Mouse (Mus musculus) frontal cortex, postnatal 14 days (tissue): Measurements from ENCODE around the gene Atp5g1.
"Not testable (repeated sequence)": the region's sequence is repeated elsewhere in the genome, so short reads cannot be mapped to it uniquely, and the experiment has no call there.

ENCODE experiments used
- DNase-seq, 2 experiments: peaks; one replicate each; pipeline ENCODE4 v3.0.0; 2022; ENCODE audit warnings: low spot score in 2 of 2

Gene Atp5g1

GRCm38 (mm10) chr11:96075509-96076220 lies at the start of gene Atp5g1:
Atp5g1 (minus strand) TSS chr11:96075670.
- peak; percentile 98 to 100 for DNase-seq

- DNase-seq = no peak
These were observed 48.8 kb upstream of the Atp5g1 start for GRCm38 (mm10) chr11:96124052-96124914.

- not testable (repeated sequence) for DNase-seq
These were observed 47.3 kb upstream of the Atp5g1 start for GRCm38 (mm10) chr11:96122806-96123205.

- no peak for DNase-seq
These were observed 43.9 kb upstream of the Atp5g1 start for GRCm38 (mm10) chr11:96119401-96119800.

GRCm38 (mm10) chr11:96116925-96117324 lies 41.5 kb upstream of the Atp5g1 start:
- not testable (repeated sequence) for DNase-seq

- DNase-seq = no peak
These were observed 40.6 kb upstream of the Atp5g1 start for GRCm38 (mm10) chr11:96116116-96116515.

GRCm38 (mm10) chr11:96115416-96115815 lies 39.9 kb upstream of the Atp5g1 start:
- no peak for DNase-seq

- DNase-seq = no peak
These were observed 38.6 kb upstream of the Atp5g1 start for GRCm38 (mm10) chr11:96114077-96114476.

GRCm38 (mm10) chr11:96111751-96112150 lies 36.3 kb upstream of the Atp5g1 start, which contains the start of gene Calcoco2:
Calcoco2 (minus strand) TSS chr11:96111964.
- DNase-seq = no peak

GRCm38 (mm10) chr11:96110950-96111349 lies 35.5 kb upstream of the Atp5g1 start:
- not testable (repeated sequence) for DNase-seq

GRCm38 (mm10) chr11:96108376-96108775 lies 32.9 kb upstream of the Atp5g1 start:
- DNase-seq = no peak

- DNase-seq = peak in 1 of 2 experiments; percentile 28
These were observed 17.9 kb upstream of the Atp5g1 start for GRCm38 (mm10) chr11:96093361-96093760.

- DNase-seq = no peak
These were observed 17.3 kb upstream of the Atp5g1 start for GRCm38 (mm10) chr11:96092674-96093291.

GRCm38 (mm10) chr11:96091073-96091472 lies 15.6 kb upstream of the Atp5g1 start:
- no peak for DNase-seq

- no peak for DNase-seq
These were observed 12.5 kb upstream of the Atp5g1 start for GRCm38 (mm10) chr11:96087981-96088380.

GRCm38 (mm10) chr11:96082682-96083081 lies 7.2 kb upstream of the Atp5g1 start:
- DNase-seq = no peak

GRCm38 (mm10) chr11:96080736-96081135 lies 5.3 kb upstream of the Atp5g1 start:
- no peak for DNase-seq

GRCm38 (mm10) chr11:96076221-96077105 lies 993 bp upstream of the Atp5g1 start:
- no peak for DNase-seq

GRCm38 (mm10) chr11:96075177-96075508 lies 327 bp downstream of the Atp5g1 start:
- no peak for DNase-seq

GRCm38 (mm10) chr11:96074351-96075176 lies 906 bp downstream of the Atp5g1 start:
- no peak for DNase-seq
